Mouse (Mus musculus): ENCODE measurements around the gene Psrc1. TPM values are rescaled to one million over a fixed set of nuclear protein-coding genes. Genes with fewer than 3 reads are reported as not detected.

The Psrc1 gene
- polyA plus RNA-seq, 1 experiment from 2014 or later, result 53.5 TPM

- Histone ChIP-seq H3K27me3 (ENCODE audit: control insufficient read depth, insufficient read depth, low read length) (no peaks in the 10 kb centered on the region), H3K27ac (ENCODE audit: low read depth, low read length) (peak overlapping the region; percentile 99), H3K4me2 (replicated peaks; ENCODE audit: low read depth, low read length) (peak overlapping the region; percentile 86), H3K4me1 (replicated peaks; ENCODE audit: control insufficient read depth, insufficient read depth, low read length) (peaks cover 32% of the 10 kb centered on the region), H3K9ac (ENCODE audit: low read depth, low read length) (peak overlapping the region; percentile 95), H3K9me3 (ENCODE audit: control insufficient read depth, low read length) (peaks cover 4% of the 10 kb centered on the region; the same call in 1 of the 2 replicates), H3K4me3 (ENCODE audit: low read depth, low read length) (peak overlapping the region; percentile 40), H3K36me3 (ENCODE audit: control insufficient read depth, insufficient read depth, low read length) (peaks cover 24% of the 10 kb centered on the region)
- 17% methylated on average over 8 of the region's 8 CpGs for WGBS
- ATAC-seq (ENCODE audit: low FRiP score), result peak; percentile 1; the same call in 1 of the 2 replicates
- DNase-seq (ENCODE audit: low spot score), result peak; percentile 63
Observed at GRCm38 (mm10) chr3:108409656-108410358, 26.2 kb downstream of the Psrc1 start.

DNA sequence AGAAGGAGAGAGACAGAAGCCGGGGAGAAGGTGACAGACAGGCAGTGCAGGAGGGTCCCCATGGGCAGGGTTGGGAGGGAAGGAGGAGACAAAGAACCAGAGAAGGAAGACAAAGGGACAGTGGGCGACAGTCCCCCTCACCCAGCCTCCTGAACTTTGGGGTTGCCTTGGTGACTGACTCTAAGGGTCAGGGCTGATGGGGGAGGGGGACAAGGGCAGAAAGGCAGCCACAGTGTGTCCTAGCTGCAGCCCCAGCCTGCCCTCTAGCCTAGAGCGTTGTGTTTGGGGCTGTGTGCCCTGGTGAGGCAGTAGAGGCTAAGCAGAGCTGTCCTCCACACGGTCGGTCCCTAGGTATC lies 26.7 kb downstream of the Psrc1 start:
- H3K9ac ChIP-seq (ENCODE audit: low read depth, low read length), result peak overlapping the region; percentile 95
- H3K4me3 ChIP-seq (ENCODE audit: low read depth, low read length), result peak overlapping the region; percentile 40
- peaks cover 4% of the 10 kb centered on the region; the same call in 1 of the 2 replicates for H3K9me3 ChIP-seq (ENCODE audit: control insufficient read depth, low read length)
- peak overlapping the region; percentile 99 for H3K27ac ChIP-seq (ENCODE audit: low read depth, low read length)
- DNase-seq (ENCODE audit: low spot score) (peak; percentile 84), ATAC-seq (ENCODE audit: low FRiP score) (peak; percentile 79)
- H3K4me1 ChIP-seq (replicated peaks; ENCODE audit: control insufficient read depth, insufficient read depth, low read length), result peaks cover 32% of the 10 kb centered on the region
- no peaks in the 10 kb centered on the region for H3K27me3 ChIP-seq (ENCODE audit: control insufficient read depth, insufficient read depth, low read length)
- H3K4me2 ChIP-seq (replicated peaks; ENCODE audit: low read depth, low read length), result peak overlapping the region; percentile 86
- H3K36me3 ChIP-seq (ENCODE audit: control insufficient read depth, insufficient read depth, low read length), result peaks cover 24% of the 10 kb centered on the region
- WGBS, result 7% methylated on average over 5 of the region's 5 CpGs

- Histone ChIP-seq H3K27ac (ENCODE audit: low read depth, low read length) (peak overlapping the region; percentile 99), H3K4me1 (replicated peaks; ENCODE audit: control insufficient read depth, insufficient read depth, low read length) (peaks cover 29% of the 10 kb centered on the region), H3K27me3 (ENCODE audit: control insufficient read depth, insufficient read depth, low read length) (no peaks in the 10 kb centered on the region), H3K4me2 (replicated peaks; ENCODE audit: low read depth, low read length) (peak overlapping the region; percentile 86), H3K4me3 (ENCODE audit: low read depth, low read length) (peak overlapping the region; percentile 40), H3K36me3 (ENCODE audit: control insufficient read depth, insufficient read depth, low read length) (peaks cover 24% of the 10 kb centered on the region), H3K9me3 (ENCODE audit: control insufficient read depth, low read length) (peaks cover 4% of the 10 kb centered on the region; the same call in 1 of the 2 replicates), H3K9ac (ENCODE audit: low read depth, low read length) (peak overlapping the region; percentile 95)
- WGBS, result 16% methylated on average over 5 of the region's 5 CpGs
- peak; percentile 48 for DNase-seq (ENCODE audit: low spot score)
- ATAC-seq (ENCODE audit: low FRiP score), result peak; percentile 3
Observed at GRCm38 (mm10) chr3:108411026-108411753, 27.6 kb downstream of the Psrc1 start.

DNA sequence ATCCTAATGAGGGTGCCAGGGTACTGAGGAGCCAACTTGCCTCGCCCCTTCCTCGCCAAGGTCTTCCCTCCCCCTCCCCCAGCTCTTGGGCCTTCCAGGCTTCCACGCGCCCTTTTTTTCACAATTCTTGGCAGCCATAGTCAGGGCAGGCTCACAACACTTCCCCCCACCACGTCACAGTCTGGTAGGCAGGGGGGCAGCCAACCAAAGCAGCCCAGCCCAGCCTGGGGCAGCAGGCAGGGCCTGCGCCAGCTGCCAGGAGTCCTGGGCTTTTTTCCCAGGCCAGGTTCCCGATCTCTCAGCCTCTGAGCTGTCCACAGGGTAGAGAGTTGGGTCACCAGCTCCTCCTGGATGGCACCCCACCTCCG lies 28.1 kb downstream of the Psrc1 start:
- DNase-seq (ENCODE audit: low spot score), result peak; percentile 69
- H3K36me3 ChIP-seq (ENCODE audit: control insufficient read depth, insufficient read depth, low read length), result peaks cover 24% of the 10 kb centered on the region

GRCm38 (mm10) chr3:108413634-108414360 lies 30.2 kb downstream of the Psrc1 start:
- H3K27me3 ChIP-seq (ENCODE audit: control insufficient read depth, insufficient read depth, low read length), result no peaks in the 10 kb centered on the region; the same call in 1 of the 2 replicates
- H3K9ac ChIP-seq (ENCODE audit: low read depth, low read length), result no peak overlapping the region
- peaks cover 13% of the 10 kb centered on the region; the same call in 1 of the 2 replicates for H3K4me1 ChIP-seq (replicated peaks; ENCODE audit: control insufficient read depth, insufficient read depth, low read length)
- 96% methylated on average over 35 of the region's 35 CpGs for WGBS
- H3K9me3 ChIP-seq (ENCODE audit: control insufficient read depth, low read length), result peaks cover 4% of the 10 kb centered on the region; the same call in 1 of the 2 replicates
- H3K27ac ChIP-seq (ENCODE audit: low read depth, low read length), result no peak overlapping the region
- no peak overlapping the region; the same call in 1 of the 2 replicates for H3K4me2 ChIP-seq (replicated peaks; ENCODE audit: low read depth, low read length)
- no peak for ATAC-seq (ENCODE audit: low FRiP score)
- DNase-seq (ENCODE audit: low spot score), result no peak
- H3K4me3 ChIP-seq (ENCODE audit: low read depth, low read length), result peak overlapping the region; percentile 96
- peaks cover 24% of the 10 kb centered on the region for H3K36me3 ChIP-seq (ENCODE audit: control insufficient read depth, insufficient read depth, low read length)

More for the DNA sequence above, 28.1 kb downstream of the Psrc1 start:
- Histone ChIP-seq H3K4me3 (ENCODE audit: low read depth, low read length) (peak overlapping the region; percentile 40), H3K27ac (ENCODE audit: low read depth, low read length) (peak overlapping the region; percentile 99), H3K9ac (ENCODE audit: low read depth, low read length) (peak overlapping the region; percentile 95), H3K27me3 (ENCODE audit: control insufficient read depth, insufficient read depth, low read length) (no peaks in the 10 kb centered on the region; the same call in 1 of the 2 replicates), H3K4me2 (replicated peaks; ENCODE audit: low read depth, low read length) (peak overlapping the region; percentile 86), H3K4me1 (replicated peaks; ENCODE audit: control insufficient read depth, insufficient read depth, low read length) (peaks cover 23% of the 10 kb centered on the region), H3K9me3 (ENCODE audit: control insufficient read depth, low read length) (peaks cover 4% of the 10 kb centered on the region; the same call in 1 of the 2 replicates)
- WGBS, result 36% methylated on average over 8 of the region's 8 CpGs
- peak; percentile 55 for ATAC-seq (ENCODE audit: low FRiP score)

- Histone ChIP-seq H3K9me3 (ENCODE audit: control insufficient read depth, low read length) (peaks cover 4% of the 10 kb centered on the region; the same call in 1 of the 2 replicates), H3K4me2 (replicated peaks; ENCODE audit: low read depth, low read length) (peak within 1 kb of the TSS; percentile 82), H3K27ac (ENCODE audit: low read depth, low read length) (peak within 1 kb of the TSS; percentile 91), H3K4me3 (ENCODE audit: low read depth, low read length) (peak within 1 kb of the TSS; percentile 96), H3K4me1 (replicated peaks; ENCODE audit: control insufficient read depth, insufficient read depth, low read length) (peaks cover 9% of the 10 kb centered on the region; the same call in 1 of the 2 replicates), H3K27me3 (ENCODE audit: control insufficient read depth, insufficient read depth, low read length) (no peaks in the 10 kb centered on the region; the same call in 1 of the 2 replicates), H3K9ac (ENCODE audit: low read depth, low read length) (peak within 1 kb of the TSS; percentile 98), H3K36me3 (ENCODE audit: control insufficient read depth, insufficient read depth, low read length) (peaks cover 24% of the 10 kb centered on the region)
- ATAC-seq (ENCODE audit: low FRiP score) (peak; percentile 5), DNase-seq (ENCODE audit: low spot score) (peak; percentile 61)
- WGBS, result 5% methylated on average over 59 of the region's 67 CpGs
Observed at GRCm38 (mm10) chr3:108414857-108415830, 31.5 kb downstream of the Psrc1 start, which contains the start of gene Celsr2. TSS of gene Celsr2 (minus strand) at chr3:108415552.

- peaks cover 4% of the 10 kb centered on the region; the same call in 1 of the 2 replicates for H3K9me3 ChIP-seq (ENCODE audit: control insufficient read depth, low read length)
- peak overlapping the region; percentile 96 for H3K4me3 ChIP-seq (ENCODE audit: low read depth, low read length)
- peak; percentile 92 for DNase-seq (ENCODE audit: low spot score)
- peaks cover 24% of the 10 kb centered on the region for H3K36me3 ChIP-seq (ENCODE audit: control insufficient read depth, insufficient read depth, low read length)
- peaks cover 9% of the 10 kb centered on the region; the same call in 1 of the 2 replicates for H3K4me1 ChIP-seq (replicated peaks; ENCODE audit: control insufficient read depth, insufficient read depth, low read length)
- peak overlapping the region; percentile 82 for H3K4me2 ChIP-seq (replicated peaks; ENCODE audit: low read depth, low read length)
- peak; percentile 75 for ATAC-seq (ENCODE audit: low FRiP score)
- peak overlapping the region; percentile 91 for H3K27ac ChIP-seq (ENCODE audit: low read depth, low read length)
- no peaks in the 10 kb centered on the region; the same call in 1 of the 2 replicates for H3K27me3 ChIP-seq (ENCODE audit: control insufficient read depth, insufficient read depth, low read length)
- under 1% methylated on average over 40 of the region's 48 CpGs for WGBS
- H3K9ac ChIP-seq (ENCODE audit: low read depth, low read length), result peak overlapping the region; percentile 98
Observed at GRCm38 (mm10) chr3:108415831-108416223, 32.2 kb downstream of the Psrc1 start.

All from hindbrain, embryonic 11.5 days (tissue).